Mouse (Mus musculus) Patski (cell line): ENCODE measurements around the gene Aacs. TPM values are rescaled to one million over a fixed set of nuclear protein-coding genes. Genes with fewer than 3 reads are reported as not detected.

Experiments
- ATAC-seq: fragments of 100-300 bp; one replicate; pipeline ENCODE4 v1.8.0; 2021
- CTCF ChIA-PET: fragments of 350-600 bp; sonication (Branson Sonifier 250); formaldehyde crosslinking; loops from one replicate; lab custom pipeline; 2022; ENCODE audit warnings: inconsistent platforms; lab: Charles Lee
- POLR2A ChIA-PET: fragments of 350-600 bp; sonication (Branson Sonifier 250); formaldehyde crosslinking; loops from one replicate; lab custom pipeline; 2022; ENCODE audit warnings: antibody characterized with exemption, inconsistent platforms; lab: Charles Lee
- DNase-seq: peaks from one replicate; pipeline ENCODE4 v3.0.0-alpha.2; 2011; ENCODE audit warnings: low read depth, low spot score
- H3K27me3 ChIP-seq: fragments of 371-371 bp; one replicate; pipeline ENCODE4 v1.5.1; 2021
- CTCF ChIP-seq: fragments of 100-300 bp; IDR thresholded peaks from one replicate; pipeline ENCODE4 v1.5.1; 2021
- in situ Hi-C: fragments of 300-500 bp; cut with MboI; formaldehyde crosslinking; loops from 3 replicates; pipeline ENCODE4 v1.11.1; 2018; ENCODE audit warnings: low pct_unique_long_range_greater_than_20kb, mixed read lengths
- polyA plus RNA-seq: library from polyadenylated mRNA; unstranded; gene quantifications from one replicate; pipeline ENCODE4 v1.2.3, GENCODE M21; 2021

Gene Aacs
- polyA plus RNA-seq, 1 experiment from 2014 or later, result 49.4 TPM

DNA sequence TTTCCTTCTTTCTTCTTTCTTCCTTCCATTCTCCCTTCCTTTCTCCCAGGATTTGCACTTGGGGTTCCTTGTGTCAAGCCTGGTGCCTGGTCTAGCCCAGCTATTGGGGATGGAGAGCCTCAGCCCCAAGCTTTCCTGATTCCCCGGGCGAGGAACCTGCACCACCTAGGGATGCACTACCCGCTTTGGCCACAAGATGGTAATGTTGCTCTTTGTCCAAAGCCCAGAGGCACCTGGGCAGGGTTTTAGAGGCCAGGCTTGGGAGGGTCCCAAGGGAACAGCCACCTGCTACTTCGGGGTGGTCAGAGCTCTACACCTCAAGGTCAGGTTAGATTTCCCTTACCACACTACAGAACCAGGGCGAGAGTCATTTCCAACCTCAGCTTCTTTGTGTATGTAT, 53.5 kb downstream of the Aacs start:
- ChIA-PET POLR2A (no interaction called here), CTCF (interaction anchor here (1.2 to 2.1 kb wide), 3 partner anchors 9 to 435 kb away, joined by 4 to 9 read pairs (median 5); no protein-coding TSS in a partner anchor)
- peaks cover 32% of the 10 kb centered on the region for H3K27me3 ChIP-seq
- no peak for DNase-seq
- peak; percentile 93 for TF ChIP-seq CTCF
- peak; percentile 44 for ATAC-seq
- in situ Hi-C loops, result loop anchor here (25.0 kb wide), 1 partner anchor 433 kb away; no protein-coding TSS in a partner anchor

DNA sequence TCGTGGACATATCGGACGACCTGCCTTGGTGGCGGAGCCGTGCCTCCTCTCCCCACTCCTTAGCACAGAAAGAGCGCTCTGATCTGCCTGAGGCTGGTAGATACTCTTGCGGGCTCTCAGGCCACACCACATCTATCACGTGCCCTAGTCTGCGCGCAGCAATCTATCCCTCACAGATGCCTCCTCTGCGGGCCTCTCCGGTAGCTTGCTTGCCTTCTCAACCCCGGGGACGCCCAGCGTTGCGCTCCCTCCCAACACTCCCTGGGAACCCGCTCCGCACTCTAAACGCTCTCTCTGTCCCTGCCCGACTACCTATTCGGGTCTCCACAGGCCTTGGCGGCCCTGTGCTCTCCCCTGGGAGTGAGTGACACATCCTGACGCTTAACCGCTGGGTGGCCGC, 56.0 kb downstream of the Aacs start, which contains the start of gene Tmem132b:
Gene Tmem132b, plus strand, starts transcription at position 141 of the 400 bp plus-strand sequence.
- ChIA-PET POLR2A (no interaction called here), CTCF (no interaction called here)
- ATAC-seq (no peak), DNase-seq (no peak)
- peaks cover 45% of the 10 kb centered on the region for H3K27me3 ChIP-seq
- TF ChIP-seq CTCF, result no peak
- in situ Hi-C loops, result loop anchor here (25.0 kb wide), 1 partner anchor 431 kb away; no protein-coding TSS in a partner anchor

DNA sequence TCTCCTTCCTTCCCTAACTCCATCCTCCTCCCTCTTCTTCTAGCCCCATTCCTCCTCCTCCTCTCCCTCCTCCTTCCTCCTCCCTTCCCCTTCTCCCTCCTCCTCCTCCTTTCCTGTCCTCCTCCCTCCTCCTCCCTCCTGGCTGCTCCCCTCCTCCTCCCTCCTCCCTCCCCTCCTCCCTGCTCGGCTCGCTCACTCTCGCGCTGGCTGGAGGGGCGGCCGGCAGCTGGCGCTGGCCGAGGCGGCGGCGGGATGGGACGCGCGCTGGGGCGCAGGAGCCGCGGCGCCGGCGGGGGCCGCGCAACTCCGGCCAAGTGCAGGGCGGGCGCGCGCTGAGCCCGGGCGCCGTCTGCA, 56.6 kb downstream of the Aacs start:
- no peak for TF ChIP-seq CTCF
- POLR2A ChIA-PET, result no interaction called here
- CTCF ChIA-PET, result no interaction called here
- in situ Hi-C loops, result loop anchor here (25.0 kb wide), 1 partner anchor 430 kb away; no protein-coding TSS in a partner anchor
- ATAC-seq (no peak), DNase-seq (no peak)
- H3K27me3 ChIP-seq, result peaks cover 45% of the 10 kb centered on the region

DNA sequence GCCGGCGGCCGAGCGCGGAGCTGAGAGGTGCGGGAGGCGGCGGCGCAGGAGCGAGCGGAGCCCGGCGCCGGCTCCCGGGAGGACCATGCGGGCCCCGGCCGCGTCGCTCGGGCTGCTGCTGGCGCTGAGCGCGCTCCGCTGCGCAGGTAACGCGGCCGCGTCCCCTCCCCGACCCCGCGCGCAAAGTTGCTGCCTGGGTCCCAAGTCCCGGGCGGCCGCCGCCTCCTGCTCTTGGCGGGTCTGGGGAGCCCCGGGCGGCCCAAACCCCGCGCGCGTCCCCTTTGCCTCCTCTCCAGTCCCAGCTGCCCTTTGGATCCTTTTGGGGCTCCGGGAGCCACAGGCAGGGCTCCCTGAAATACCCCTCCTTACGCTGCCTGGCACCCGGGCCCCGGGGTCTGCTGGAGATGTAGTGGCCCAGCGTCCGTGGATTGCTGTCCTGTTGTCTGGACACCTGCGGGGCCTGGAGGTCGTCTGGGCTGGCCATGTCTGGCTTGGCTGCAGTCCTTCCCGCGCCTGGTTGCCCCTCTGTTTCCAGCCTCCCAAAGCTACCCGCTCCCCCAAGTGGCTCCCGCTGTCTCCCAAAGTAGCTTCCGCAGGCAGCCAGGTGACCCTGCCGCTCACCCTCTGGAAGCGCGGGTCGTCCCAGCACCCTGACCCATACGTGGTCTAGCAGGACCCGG, 57.1 kb downstream of the Aacs start:
- DNase-seq, result no peak
- ChIA-PET POLR2A (no interaction called here), CTCF (no interaction called here)
- in situ Hi-C loops, result loop anchor here (25.0 kb wide), 1 partner anchor 430 kb away; no protein-coding TSS in a partner anchor
- no peak for TF ChIP-seq CTCF
- ATAC-seq, result no peak
- H3K27me3 ChIP-seq, result peaks cover 45% of the 10 kb centered on the region

DNA sequence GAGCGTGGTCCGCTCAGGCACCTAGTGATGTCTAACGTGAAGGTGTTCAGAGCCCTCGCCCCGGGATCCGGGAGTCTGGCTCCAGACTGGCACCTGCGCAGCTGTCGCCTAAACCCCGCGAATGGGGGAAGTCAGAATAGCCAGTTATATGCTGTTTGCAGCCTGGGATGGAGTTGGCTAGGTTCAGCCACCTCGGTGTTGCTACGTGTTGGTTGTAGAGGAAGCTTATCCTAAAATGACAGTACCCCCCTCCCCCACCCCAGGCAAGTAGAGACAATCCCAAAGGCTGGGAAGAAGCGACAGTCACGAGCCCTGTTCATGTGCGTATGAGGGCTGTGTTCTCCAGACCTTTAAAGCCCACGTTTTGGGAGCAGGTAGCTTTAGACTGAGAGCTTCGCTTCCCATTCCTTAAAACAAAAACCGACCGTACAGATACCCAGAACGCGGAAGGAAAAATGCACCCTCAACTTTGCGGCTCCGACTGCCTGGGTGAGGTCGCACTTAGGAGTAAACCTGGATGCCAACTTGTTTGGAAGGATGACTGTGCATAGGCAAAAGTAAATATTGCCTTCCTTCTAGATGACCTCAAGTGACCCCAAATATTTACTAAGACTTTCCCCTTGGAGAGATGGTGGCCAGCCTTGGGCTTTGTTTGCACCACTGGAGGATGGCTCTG, 57.7 kb downstream of the Aacs start:
- no peak for TF ChIP-seq CTCF
- CTCF ChIA-PET, result no interaction called here
- in situ Hi-C loops, result loop anchor here (25.0 kb wide), 1 partner anchor 429 kb away; no protein-coding TSS in a partner anchor
- DNase-seq (no peak), ATAC-seq (no peak)
- POLR2A ChIA-PET, result no interaction called here
- H3K27me3 ChIP-seq, result peaks cover 45% of the 10 kb centered on the region

DNA sequence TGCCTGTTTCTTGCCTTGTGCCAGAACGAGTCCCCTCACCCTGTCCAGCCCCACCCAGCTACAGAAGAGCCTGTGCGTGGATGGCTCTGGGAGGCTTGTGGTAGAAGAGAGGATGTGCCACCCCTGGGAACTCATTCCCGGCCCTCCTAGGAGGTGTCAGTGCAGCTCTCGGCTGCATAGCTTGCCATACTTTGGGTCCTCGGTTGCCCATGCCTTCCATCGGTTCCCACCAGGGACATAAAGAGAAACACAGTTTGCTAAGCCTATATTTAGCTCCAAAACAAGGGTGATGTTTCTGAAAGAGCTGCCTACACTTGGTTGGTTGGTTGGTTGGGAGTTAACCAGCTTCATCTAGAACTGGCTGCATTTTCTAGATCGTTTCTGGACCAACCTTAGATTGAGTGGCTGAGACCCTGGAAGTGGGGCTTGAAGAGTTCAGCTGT, 58.6 kb downstream of the Aacs start:
- in situ Hi-C loops, result loop anchor here (25.0 kb wide), 1 partner anchor 428 kb away; no protein-coding TSS in a partner anchor
- ChIA-PET CTCF (no interaction called here), POLR2A (no interaction called here)
- H3K27me3 ChIP-seq, result peaks cover 48% of the 10 kb centered on the region
- DNase-seq, result no peak
- ATAC-seq, result no peak
- no peak for TF ChIP-seq CTCF

DNA sequence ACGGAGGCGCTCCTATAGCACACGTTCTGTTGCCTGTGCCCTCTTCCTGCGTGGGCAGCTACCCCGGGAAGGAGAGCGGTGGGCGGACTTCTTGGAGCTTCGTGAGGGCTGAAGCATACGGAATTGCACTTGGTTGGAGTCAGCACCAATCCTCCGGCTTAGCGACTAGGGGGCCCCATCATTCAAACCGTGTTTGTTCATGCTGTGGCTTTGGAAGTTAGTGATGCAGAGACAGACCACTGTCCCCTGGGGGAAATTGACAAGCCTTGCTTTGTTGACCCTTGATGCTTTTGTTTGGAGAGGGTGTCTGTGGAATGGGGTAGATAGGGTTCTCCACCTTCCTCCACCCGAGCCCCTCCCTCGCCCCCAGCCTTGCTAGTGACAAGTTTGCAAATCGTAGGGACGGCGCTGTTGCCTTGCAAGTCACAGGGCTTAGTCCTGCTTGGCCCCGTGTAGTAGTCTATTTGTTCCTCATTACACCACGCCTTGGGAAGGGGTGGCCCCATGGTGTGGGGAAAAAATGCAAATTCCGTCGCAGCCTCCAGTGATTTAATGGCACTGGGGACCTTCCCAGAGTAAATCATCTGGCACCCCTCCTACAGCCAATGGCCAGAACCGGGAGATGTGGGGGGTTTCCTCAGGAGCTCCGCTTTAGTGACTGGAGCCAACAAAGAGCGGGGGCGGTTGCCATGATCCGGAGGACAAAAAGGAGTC, 59.2 kb downstream of the Aacs start:
- CTCF ChIA-PET, result no interaction called here
- TF ChIP-seq CTCF, result no peak
- ATAC-seq, result no peak
- in situ Hi-C loops, result loop anchor here (25.0 kb wide), 1 partner anchor 428 kb away; no protein-coding TSS in a partner anchor
- no peak for DNase-seq
- POLR2A ChIA-PET, result no interaction called here
- H3K27me3 ChIP-seq, result peaks cover 47% of the 10 kb centered on the region

DNA sequence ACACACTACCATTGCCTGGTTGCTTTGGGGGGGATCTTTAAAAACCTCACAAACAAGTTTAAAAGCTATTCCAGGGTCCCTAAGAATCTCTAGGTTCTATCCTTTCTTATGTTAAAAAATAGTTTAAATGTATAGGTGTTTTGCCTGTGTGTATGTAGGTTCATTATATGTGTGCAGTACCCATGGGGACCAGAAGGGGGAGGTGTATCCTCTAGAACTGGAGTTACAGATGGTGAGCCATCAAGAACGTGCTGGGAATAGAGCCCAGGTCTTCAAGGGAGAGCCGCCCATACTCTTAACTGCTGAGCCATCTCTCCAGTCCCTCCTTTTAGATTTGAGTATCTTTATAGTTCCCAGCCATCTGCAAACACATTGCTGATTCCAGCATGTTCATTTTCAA, 69.5 kb downstream of the Aacs start:
- ChIA-PET CTCF (no interaction called here), POLR2A (no interaction called here)
- in situ Hi-C loops, result loop anchor here (25.0 kb wide), 1 partner anchor 417 kb away; no protein-coding TSS in a partner anchor
- ATAC-seq (no peak), DNase-seq (no peak)
- TF ChIP-seq CTCF, result no peak
- peaks cover 9% of the 10 kb centered on the region for H3K27me3 ChIP-seq

DNA sequence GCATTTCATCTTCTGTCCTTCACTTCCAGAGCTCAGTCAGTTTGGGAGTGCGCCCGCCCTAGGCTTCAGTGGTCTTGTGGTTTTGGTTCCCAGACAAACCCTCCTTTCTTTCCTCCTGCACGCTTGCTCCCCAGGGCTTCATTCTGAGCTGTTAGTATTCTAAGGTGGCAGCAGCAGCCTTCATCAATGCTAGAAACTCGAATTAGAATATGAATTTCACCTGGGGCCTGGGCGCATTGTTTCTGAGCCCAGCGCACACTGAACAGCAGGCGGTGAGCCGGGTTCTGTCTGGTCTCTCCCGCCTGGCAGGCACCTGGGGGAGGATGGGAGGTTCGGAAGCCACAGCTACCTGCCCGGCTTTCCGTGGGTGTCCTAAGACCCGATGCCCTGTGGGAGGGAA, 70.7 kb downstream of the Aacs start:
- in situ Hi-C loops, result loop anchor here (25.0 kb wide), 1 partner anchor 416 kb away; no protein-coding TSS in a partner anchor

More for the DNA sequence above, 70.7 kb downstream of the Aacs start:
- ChIA-PET POLR2A (no interaction called here), CTCF (no interaction called here)
- TF ChIP-seq CTCF, result no peak
- ATAC-seq, result no peak
- peaks cover 9% of the 10 kb centered on the region for H3K27me3 ChIP-seq
- DNase-seq, result no peak
